Mouse (Mus musculus): ENCODE results near the gene Lax1. TPM values are rescaled to one million over a fixed set of nuclear protein-coding genes. Genes with fewer than 3 reads are reported as not detected.
A peak's percentile ranks its signal among the peaks of the same experiment; 100 is the strongest.
"Not testable (repeated sequence)": the region's sequence is repeated elsewhere in the genome, so short reads cannot be mapped to it uniquely, and the experiment has no call there.

The Lax1 gene
- total RNA-seq, 1 experiment from 2014 or later = not detected

GRCm38 (mm10) chr1:133688301-133688700, 1.6 kb downstream of the Lax1 start:
- no peak for DNase-seq

GRCm38 (mm10) chr1:133685749-133686519, 4.0 kb downstream of the Lax1 start:
- peak; percentile 19 for DNase-seq

GRCm38 (mm10) chr1:133671801-133672200, 18.1 kb downstream of the Lax1 start:
- no peak for DNase-seq

DNA sequence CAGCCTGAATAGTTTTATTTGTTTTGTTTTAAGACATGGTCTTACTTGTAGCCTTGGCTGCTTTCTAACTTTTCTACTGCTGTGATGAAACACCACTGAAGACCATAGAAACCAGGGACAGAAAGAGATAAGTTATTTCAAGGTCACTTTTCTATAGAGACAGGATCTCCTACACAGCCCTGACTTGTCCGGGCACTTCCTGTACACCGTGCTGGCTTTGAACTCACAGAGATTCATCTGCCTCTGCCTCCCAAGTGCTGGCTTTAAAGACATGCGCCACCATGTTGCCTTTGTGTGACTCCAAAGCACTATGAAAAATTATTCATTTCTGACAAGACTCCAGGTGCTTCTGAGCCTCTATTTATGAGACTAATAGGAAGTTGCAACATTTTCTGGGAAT, 18.6 kb downstream of the Lax1 start:
- DNase-seq = no peak

- DNase-seq = no peak
These were observed 19.1 kb downstream of the Lax1 start for GRCm38 (mm10) chr1:133670776-133671175.

GRCm38 (mm10) chr1:133670190-133670589, 19.7 kb downstream of the Lax1 start:
- no peak for DNase-seq

DNA sequence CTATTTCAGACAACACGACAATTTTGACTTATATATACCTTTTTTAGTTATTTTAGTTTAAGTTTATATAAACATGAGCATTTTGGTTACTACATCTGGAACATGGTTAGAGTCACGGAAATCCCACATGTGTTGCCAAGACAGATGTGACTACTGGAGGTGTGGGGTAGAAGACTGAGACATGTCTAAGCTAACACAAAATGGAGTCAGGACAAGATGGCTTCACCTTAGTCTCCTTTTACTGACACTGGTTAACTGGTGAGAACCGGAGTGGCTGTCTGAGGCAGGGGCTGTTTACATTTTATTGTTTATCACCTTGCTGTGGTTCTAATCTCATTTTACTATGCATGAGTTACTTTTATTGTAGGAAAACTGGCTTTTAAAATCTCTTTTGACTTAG, 21.3 kb downstream of the Lax1 start:
- DNase-seq = no peak

- no peak for DNase-seq
These were observed 22.2 kb downstream of the Lax1 start for GRCm38 (mm10) chr1:133667721-133668120.

DNA sequence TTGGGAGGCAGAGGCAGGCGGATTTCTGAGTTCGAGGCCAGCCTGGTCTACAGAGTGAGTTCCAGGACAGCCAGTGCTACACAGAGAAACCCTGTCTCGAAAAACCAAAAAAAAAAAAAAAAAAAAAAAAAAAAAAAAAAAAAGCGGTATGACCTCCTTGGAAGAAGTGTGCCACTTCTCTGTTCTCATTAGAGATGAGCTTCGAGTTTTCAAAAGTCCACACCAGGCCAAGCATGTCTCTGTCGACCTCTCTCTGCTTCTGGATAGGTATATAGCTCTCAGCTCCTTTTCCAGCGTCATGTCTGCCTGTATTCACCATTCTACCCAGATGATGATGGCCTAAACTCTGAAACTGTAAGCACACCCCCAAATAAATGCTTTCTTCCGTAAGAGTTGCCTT, 24.2 kb downstream of the Lax1 start:
- not testable (repeated sequence) for DNase-seq

DNA sequence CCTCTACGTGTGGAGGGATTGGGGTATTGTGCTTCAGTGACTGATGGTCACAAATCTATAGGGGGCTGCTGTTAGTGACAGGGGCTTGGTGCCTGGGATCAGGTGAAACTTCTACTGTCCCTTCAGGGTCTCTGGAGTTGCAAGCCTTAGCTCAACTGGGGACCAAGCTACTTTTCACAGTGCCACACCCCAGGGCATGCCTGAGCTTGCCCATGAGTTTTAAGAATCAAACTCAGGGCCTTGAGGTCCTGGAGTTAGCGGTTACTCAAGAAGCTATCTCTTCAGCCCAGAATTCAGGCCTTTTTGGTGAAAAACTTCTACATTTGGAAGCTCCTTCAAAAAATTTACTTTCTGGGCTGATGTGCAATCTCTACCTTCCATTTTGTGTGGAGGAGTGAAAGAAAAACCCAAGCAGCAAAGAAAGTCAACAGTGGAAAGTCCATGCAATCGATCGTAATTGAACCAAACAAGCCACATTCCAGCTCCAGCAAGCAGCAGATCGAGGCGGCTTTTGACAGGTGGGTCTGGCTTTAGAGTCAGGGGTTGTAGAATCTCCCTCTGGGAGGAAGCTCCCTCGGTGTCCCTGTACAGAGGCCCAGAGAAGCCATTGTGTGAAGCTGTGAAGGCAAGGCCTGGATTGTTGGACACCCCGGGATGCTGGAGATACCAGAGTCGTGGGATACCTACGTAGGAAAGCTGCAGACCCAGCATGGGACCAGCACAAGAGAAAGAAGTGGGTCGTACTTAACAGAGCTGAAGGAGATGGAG, 25.5 kb downstream of the Lax1 start:
- DNase-seq = no peak

DNA sequence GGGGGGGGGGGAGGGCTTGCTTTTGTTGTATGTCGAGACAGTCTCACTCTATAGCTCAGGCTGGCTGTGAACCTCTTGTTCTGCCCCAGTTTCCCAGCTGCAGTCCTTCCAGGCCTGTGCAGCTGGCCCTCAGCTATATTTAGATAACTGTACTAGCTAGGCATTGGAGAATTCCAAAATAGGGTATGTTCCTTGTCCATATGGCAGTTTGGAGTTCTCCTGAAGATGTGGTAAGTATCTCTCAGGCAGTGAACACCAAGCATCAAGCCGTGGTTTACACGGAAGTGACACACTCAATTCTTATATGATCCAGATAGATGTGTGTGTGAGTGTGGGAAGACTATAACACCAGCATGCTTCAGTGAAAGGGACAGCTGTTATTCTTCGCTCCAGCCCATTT, 26.5 kb downstream of the Lax1 start:
- DNase-seq = no peak

- DNase-seq = no peak
These were observed 27.0 kb downstream of the Lax1 start for GRCm38 (mm10) chr1:133662941-133663340.

DNA sequence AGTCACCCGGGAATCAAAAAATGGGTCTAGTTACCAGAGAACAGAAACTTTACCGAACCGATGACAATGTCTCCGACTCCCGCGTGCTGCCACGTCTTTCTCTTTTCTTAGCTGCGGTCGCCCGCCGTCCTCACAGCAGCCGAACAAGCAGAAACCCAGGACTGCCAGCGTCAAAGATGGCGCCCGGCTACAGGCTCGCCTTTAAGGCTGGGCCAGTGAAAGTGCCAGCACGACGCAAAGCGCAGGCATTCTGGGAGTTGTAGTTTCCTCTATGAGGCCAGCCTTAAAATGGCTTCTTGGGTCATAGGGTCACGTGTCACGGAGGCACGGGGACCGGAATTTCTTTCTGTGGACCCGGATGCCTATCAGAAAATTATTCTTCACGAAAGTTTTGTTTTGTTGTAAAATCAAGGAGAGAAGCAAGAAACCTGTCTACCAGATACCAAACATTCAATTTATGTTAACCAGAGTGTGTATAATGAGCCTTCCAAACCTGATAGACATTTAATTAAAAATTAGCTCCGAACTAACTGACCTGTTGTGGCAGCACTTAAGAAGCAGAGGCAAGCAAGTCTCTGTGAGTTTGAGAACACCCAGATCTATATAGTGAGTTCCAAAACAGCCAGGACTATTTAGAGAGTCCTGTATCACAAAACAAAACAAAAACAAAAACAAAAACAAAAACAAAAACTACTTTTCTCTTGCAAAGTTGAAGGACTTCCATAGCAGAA, 28.5 kb downstream of the Lax1 start, which contains the start of gene Gm38394:
TSS of gene Gm38394 (minus strand) at position 116 of the 731 bp plus-strand sequence.
- DNase-seq = peak; percentile 87

- peak; percentile 73 for DNase-seq
These were observed 29.3 kb downstream of the Lax1 start, which contains the start of gene Zbed6 for GRCm38 (mm10) chr1:133660466-133661202. TSS of gene Zbed6 (minus strand) at chr1:133660885.

DNA sequence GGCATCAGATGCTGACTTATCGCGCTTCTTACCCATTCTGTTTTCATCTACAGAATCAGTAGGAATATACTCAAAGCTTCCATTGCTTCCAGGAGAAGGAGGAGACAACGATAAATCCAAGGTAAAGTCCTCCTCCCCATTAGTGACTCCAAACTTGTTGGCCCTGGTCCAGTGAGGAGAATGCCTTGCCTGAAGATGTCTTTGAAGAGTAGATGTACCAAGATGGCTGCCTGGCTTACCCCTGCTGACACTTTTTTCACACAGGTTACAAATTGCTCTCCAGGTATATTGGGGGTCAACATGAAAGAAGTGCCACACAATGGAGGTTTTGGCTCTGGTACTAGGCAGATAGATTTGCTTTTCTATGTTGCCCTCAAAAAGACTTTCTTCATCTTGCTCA, 31.0 kb downstream of the Lax1 start:
- no peak for DNase-seq

DNA sequence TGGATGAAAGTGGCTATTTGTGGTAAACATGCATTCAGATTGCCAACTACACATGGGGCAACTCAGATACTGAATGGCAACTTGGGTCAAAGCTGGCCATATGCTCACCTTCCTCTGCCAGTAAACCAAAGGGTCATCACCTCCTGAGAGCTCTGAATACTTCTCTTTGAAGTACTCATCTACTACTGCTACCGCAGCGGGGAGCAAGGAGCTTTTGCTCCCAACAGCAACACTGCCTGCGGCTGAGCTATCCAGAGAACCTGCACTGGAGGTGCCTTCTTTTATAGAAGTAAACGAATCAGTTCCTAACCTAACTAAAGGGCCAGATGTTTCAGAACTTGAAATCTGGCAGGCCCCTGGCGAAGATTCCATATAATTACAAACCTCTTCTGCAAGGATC, 33.1 kb downstream of the Lax1 start:
- no peak for DNase-seq

DNA sequence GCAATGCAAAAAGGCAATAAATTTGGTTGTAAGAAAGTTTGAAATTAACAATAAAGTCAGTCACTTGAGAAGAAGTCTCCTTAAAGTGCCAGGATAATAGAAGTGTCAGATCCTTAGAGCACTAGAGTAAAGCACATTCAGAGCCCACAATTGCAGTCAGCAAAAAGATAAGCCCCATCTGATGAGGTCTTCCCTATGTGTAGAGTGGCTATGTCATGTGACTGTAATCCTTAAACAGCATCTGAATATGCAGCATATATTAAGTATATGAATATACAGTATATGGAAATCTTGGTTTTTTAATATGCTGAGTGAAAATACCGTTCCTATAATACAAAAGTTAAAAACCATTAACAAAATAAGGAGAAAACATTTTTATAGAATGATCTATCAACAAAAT, 36.9 kb downstream of the Lax1 start:
- DNase-seq = no peak

DNA sequence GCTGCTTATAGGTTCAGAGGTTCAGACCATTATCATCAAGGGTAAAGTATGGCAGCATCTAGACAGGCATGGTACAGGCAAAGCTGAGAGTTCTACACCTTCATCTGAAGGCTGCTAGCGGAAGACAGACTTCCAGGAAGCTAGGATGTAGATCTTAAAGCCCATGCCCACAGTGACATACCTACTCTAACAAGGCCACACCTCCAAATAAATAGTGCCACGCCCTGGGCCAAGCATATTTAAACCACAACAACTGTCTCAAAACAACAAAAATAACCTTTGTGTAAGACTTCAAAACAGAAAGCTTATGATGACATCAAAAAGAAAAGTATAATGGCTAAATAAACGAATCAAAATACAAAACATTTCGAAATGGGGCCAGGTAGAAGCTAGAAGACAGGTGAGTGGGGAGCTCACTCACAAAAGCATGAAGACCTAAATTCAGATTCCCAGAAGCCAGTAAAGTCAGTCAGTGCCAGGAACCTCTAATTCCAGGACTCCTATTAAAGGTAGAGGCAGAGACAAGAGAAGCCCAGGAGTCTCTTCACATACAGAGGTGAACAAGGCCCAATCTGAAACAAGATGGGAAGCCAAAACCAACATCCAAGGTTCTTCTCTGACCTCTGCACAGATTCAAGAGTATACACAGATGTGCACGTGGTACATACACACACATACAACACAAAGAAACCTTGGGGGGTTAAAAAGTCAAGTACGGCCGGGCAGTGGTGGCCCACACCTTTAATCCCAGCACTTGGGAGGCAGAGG, 39.4 kb downstream of the Lax1 start:
- no peak for DNase-seq

DNA sequence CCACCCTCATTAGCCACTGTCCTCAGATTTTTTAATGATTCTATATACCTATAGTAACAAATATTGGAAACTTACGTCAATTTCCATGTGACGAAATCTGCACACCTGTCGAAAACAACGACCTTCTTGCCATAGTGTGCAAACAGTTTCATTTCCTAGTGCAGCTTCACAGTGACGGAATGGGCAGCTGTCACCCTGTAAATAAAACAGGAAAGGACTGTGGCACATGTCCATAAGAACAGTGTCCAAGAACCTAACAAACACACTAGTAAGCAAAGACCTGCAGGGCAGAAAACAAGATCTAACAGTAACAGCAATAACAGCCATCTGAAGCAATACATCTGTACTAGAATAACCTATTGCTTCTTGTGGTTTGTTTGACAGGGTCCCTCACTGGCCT, 44.3 kb downstream of the Lax1 start:
- no peak for DNase-seq

DNA sequence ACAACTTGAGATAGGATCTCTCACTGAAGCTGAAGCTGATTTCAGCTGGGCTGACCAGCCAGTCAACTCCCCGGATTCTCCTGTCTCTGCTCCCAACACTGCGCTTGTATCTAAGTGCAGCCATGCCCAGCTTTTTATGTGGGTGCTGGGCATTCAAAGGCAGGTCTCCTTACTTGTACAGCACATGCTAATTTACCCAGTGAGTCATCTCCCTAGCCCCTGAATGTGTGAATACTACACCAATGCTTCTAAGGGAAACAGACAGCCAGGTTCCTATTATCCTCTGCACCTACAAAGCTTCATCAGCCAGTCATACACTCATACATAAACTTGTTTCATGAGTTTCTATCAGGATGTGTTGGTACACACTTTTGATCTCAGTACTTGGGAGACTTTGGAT, 48.7 kb downstream of the Lax1 start:
- DNase-seq = no peak

- DNase-seq = no peak
These were observed 51.4 kb downstream of the Lax1 start for GRCm38 (mm10) chr1:133638517-133638916.

Measured in adrenal gland, postnatal 25 days (tissue).